Mouse (Mus musculus): ENCODE results near the gene Unc5b.

GRCm38 (mm10) chr10:60752040-60753020 is 79.1 kb downstream of the Unc5b start, which contains the start of gene Slc29a3:
- TF ChIP-seq CTCF (IDR thresholded peaks at IDR 0.05; ENCODE audit: low read depth) (peak; percentile 55), EP300 (IDR thresholded peaks at IDR 0.05; ENCODE audit: low read depth) (no peak)

Data from heart, postnatal 0 days (tissue).